Mouse (Mus musculus) left cerebral cortex, postnatal 10 days (tissue): ENCODE results near the gene Kdsr. TPM values are rescaled to one million over a fixed set of nuclear protein-coding genes. Genes with fewer than 3 reads are reported as not detected.

ENCODE experiments used
- DNase-seq, 2 experiments: peaks; one replicate each; pipeline ENCODE4 v3.0.0; 2021 to 2022; ENCODE audit warnings: low spot score in 2 of 2, mixed read lengths in 1 of 2; ENCODE audit errors: extremely low spot score in 1 of 2
- intact Hi-C: fragments of 180-260 bp; cut with DNase I; formaldehyde crosslinking; loops from one replicate; pipeline ENCODE4 v1.15.1; 2025
- total RNA-seq, 2 experiments: library from RNA; stranded (reverse); gene quantifications; 2 replicates each; pipeline ENCODE4 v1.2.3; 2021

Gene Kdsr
- total RNA-seq, result 10 to 100 TPM; 23.2 to 27.0 TPM

DNA sequence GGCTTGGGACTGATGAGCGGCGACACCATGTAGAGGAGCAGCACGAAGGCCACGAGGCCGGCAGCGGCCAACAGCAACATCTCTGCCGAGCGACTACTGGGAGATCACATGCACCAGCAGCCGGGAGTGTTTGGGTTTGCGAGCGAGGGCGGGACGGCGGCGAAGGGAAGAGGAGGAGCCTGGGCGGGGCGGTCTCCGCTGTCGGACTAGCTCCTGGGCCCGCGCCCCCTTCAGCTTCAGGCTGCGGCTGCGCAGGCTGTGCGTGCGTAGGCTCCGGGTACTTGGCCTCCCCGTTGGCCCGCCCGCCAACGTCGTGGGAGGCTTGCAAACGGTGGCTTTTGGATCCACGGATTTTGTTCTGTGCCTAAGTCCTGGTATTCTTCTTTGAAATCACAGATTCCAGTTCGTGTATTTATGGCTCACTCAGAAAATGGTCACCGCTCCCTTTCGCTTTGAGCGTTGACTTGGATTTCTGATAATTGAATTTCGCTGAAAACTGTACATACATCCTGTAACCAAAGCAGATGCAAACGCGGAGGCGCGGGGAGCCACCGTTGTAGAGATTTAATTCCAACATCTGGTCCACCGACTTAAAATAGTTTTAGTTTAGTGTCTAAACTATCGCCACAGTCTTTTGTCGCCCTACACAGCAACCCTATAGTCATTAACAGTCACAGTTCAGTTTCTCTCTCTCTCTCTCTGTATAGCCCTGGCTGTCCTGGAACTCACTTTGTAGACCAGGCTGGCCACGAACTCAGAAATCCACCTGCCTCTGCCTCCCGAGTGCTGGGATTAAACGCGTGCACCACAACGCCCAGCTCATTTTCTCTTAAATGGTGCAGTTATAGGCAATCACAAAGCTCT, at the start of gene Kdsr:
Gene Kdsr (minus strand): TSS at position 156 of the 864 bp plus-strand sequence.
- peak; percentile 96 to 99 for DNase-seq
- intact Hi-C loops, result no loop called here

DNA sequence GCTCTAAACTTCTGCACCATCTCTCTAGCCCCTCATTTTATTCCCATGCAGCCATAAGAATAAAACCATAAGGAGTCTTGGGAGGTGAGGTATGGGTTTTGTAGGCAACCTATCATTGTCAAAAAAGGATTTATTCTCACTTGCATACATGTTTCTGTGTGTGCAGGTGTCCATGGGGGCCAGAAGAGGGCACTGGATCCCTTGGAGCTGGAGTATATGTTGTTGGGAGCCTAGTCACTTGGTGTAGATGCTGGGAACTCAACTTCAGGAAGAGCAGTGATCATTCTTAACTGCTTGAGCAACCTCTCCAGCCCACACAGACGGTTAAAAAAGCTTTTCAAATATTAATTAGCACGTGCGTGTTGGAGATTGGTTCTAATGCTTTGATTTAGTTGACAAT, 40.4 kb upstream of the Kdsr start:
- intact Hi-C loops, result no loop called here
- DNase-seq, result no peak

DNA sequence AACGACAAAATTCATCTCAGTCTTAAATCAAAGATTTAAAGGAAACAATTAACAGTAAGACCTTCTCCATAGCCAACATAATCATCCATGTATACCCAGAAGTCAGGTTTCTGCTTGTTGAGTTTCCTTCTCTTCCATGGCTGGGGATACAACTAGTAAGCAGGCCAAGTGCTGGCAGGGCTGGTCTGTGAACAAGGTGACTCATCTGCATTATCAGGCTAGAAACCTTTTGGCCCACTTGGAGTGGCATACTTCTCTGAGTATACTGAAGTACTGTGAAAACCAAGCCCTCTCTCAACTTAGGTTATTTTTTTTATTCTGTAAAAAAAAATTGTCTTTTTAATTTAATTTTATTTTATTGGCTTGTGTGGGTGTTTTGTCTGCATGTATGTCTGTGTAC, 39.9 kb upstream of the Kdsr start:
- no peak for DNase-seq
- intact Hi-C loops, result no loop called here

DNA sequence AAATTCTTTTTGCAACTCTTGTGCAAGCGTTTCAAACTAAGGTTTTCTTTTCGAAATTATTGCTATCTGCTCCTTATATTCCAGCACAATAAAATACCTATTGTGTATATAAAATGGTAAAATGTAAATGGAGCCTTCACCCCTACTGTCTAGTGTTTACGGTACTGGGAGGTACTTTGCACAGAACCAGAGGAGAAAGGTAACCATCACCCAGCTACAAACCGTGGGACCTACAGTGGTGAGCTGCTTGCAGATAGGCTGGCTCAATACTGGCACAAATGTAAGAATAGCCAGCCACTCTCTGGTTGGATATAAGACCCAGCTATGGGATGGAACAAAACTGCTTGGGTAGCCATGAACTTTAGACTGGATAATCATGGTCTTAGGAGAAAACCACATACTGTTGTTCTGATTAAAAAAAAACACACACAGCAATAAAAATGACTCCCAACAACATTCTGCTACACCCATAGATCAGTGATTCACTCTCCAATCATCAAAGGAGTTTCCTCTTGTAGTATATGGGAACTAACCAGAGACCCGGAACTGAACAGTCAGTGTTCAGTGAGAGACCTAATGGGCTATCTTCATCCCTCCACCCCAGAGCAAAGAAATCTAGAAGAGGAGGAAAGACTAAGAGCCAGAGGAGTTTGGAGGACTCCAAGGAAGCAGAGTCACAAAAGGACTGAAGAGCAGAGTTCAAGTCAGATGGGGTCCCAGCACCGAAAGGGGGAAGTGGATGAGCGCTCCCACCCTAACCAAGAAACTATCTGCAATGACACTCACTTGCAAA, 37.7 kb upstream of the Kdsr start:
- no peak for DNase-seq
- intact Hi-C loops, result no loop called here

DNA sequence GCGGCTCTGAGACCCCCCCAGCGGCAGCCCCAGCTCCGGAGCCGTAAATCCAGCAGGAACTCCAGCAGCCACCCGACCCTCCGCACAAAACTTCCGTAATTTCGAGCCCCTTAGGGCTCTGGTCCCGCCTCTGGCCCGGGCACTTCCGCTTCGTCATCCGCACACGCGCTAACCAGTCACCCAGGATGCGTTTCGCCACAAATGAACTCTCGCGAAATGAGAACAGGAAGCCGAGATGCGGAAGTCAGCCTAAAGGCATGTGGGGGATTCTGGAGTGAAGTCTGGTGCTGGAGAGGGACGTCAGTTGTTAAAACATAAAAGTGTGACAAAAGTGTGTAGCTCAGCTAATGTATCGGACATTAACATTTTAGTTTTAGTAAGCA, 37.0 kb upstream of the Kdsr start, which contains the start of gene Vps4b:
Gene Vps4b (minus strand): TSS at position 187 of the 383 bp plus-strand sequence.
- intact Hi-C loops, result no loop called here

DNA sequence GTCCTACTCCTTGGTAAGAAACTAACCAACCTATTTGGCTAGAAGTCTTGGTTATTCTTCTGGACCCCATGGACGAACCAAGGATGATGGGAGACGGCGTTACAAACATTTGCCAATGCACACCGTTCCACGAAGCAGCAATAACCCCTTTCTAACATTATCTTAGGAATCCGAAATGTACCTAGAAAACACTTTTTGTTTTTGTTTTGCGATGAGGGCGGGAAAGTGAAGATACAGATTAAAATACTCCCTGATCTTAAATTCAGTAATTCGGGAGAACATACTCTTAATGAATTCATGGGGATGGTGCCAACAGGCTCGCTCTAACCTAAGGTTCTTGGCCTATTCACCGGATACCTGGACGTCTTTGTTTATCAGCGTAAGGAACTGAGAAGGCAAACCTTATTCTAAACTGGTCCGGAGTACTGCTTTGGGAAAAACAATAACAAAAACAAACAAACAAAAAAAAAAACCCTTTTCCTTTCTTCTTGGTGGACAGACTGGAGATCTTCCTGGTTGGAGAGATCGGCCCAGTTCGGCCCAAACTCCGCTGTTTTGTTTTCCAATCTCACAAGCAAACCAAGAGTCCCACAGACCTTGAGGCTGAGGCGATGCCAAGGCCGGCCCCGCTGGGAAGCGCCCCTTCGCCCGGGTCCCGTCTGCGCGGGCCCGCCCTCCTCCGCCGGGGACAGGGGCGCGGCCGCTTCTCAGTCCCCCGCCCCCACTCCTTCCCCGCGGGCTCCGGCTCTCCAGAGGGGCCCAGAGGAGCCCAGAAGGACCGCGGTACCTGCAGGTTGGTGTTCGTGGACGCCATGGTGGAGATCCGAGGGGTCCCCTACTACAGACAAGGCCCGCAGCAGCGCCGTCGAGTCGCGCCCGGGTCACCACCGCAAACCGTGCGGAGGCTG, 36.4 kb upstream of the Kdsr start:
- intact Hi-C loops, result no loop called here
- DNase-seq, result peak in 1 of 2 experiments; percentile 75

More for the DNA sequence above, 37.0 kb upstream of the Kdsr start, which contains the start of gene Vps4b:
- peak; percentile 92 to 94 for DNase-seq

DNA sequence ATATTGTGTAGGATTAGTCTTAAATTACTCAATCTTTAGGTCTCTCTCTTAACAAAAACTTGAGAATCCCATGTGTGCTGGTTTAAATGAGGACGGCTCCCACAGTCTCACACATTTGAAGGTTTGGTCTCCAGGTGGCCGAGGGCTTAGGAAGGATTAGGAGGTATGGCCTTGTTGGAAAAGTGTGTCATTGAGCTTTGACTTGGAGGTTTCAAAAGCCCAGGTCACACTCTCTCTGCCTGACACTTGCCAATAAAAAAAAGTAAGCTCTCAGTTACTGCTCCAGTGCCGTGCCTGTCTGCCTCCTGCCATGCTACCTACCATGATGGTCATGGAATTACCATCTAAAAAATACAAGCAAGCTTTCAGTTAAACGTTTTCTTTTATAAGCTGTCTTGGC, 15.4 kb upstream of the Kdsr start:
- intact Hi-C loops, result no loop called here
- DNase-seq, result no peak

DNA sequence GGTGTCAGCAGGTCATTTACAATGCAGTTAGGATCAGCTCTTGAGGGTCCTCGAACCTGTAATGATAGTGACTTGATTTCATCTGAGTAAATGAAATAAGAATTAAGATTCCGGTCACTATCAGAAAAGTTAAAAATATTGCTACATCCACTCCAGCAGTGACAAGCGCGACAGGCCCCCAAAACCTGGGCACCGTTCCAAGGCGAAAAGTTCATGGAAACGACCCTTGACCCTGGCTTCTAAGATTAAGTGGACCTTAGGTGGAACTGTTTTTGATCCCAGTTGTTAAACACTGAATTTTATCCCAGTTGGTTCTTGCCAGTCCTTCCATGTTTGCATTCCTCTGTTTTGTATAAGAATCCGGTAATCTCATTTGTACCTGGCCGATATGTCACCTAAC, 14.6 kb upstream of the Kdsr start:
- DNase-seq, result no peak
- intact Hi-C loops, result no loop called here

DNA sequence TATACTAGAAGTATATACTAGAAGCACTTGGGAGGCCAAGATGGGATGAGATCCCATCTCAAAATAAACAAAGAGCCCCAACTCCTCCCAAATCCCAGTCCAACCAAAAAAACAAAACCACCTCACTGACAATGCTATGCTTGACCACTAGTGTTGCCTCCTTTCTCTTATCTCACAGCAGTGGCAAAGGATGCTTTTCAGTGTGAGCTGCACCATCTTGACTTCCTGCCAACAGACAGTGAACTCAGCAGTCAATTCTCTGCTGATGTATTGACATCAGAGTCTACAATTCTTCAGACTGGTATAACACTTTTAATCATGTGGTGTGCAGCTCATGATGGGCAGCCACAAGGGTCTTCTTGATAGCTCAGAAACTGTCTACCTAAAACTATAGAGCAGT, 9.2 kb upstream of the Kdsr start:
- no peak for DNase-seq
- intact Hi-C loops, result no loop called here

DNA sequence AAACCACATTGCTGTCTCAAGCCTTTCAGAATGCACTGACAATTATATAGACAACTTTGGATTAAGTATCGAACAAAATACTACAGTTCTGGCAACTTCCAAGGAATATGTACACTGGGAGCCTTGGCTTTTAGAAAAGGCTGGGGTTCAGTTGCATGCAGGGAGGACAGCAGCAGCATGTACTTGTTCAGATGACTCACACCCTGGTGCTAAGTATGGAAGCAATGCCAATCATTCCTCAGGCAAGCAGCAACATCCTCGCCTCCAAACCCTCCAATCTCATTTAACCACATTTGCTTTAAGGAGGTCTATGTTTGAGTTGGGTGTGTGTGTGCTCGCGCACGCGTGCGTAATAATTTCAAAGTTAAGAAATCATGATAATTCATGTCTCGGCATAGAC, 6.2 kb upstream of the Kdsr start:
- DNase-seq, result no peak
- intact Hi-C loops, result no loop called here

DNA sequence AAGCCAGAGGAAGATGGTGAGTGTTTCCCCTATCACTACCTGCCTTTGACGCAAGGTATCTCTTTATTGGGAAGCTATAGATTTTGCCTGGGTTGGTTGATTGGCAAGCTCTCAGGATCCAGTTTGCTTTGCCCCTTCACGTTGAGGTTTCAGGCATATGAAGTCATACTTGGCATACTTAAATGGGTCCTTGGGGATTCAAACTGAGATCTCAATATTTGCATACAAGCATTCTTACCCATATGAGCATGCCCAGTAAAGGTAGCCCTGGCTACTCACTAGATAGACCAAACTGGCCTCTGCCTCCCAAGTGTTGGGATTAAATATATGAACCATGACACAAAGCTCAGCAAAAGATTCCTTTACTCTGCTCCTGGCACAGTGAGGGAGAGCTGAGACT, 5.3 kb upstream of the Kdsr start:
- DNase-seq, result no peak
- intact Hi-C loops, result no loop called here

DNA sequence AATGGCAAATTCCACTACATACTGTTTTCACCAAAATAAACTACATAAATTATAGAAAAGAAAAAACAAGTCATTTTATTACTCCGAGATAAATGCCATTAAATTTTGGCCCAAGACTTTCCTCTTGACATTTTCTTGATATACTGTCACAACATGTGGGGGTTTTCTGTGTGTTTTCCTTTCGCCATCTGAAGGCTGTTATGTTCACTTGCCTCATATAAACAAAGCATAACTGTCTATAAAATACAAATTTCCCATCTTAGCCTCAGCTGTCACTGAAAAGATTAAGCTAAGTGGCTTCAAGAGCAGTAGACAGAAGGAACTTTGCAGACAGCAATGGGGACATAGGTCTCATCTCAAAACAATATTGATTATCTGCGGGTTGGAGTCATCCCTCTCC, 4.8 kb upstream of the Kdsr start:
- DNase-seq, result no peak
- intact Hi-C loops, result no loop called here

DNA sequence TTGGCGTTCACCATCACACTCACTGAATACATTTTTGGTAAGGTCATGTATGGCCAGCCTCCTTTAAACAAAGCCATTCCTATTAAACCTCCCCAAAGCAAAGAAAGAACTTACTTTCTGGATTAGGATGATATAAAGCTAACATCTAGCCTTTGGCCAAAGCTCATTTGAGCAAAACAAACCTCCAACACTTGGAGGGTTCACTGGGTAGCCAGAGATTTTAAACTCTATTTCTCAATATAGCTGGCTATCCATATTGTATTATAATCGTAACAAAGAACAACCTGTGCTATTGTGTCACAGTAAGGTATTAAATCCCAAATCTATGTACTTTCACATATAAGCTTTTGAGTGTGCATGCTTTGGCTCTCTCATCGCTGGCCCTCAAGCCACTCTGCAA, 1.2 kb upstream of the Kdsr start:
- no peak for DNase-seq
- intact Hi-C loops, result no loop called here

DNA sequence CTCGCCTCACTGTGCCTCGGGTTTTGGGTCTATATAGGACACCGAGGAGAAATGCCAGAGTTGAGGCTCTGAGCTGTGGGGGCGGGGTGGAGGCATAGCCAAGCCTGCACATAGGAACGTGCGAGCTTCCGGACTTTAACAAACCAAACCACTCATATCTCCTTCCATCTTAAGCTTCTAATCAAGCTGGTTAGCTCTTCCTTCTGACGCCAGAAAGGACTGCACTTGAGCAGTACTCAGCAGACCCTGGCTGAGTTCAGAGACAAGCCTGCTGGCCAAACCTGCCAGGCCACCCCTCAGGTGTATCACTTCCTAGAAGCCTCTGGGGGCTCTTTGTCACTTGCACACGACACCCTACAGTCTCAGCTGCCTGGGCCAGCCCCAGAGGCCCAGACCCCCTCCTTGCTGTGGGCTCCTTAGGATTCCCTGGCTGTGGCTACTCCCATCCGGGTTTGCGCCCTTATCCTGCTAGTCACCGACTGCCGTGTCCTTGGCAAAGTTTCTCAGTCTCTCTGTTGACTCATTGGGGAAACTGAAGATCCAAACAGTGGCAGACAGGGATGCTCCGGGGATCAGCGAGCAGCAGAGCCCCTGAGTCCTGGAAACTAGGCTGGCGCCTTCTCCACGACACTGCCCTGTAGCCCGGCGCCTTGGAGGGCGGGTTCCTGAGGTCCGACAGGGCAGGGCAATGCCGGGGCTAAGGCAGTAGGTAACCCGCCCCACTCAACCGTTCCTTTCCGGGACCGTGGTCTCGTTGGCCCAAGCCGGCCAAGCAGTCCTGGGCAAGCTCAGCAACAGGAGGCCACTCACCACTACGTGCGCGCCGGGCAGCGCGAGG, 574 bp downstream of the Kdsr start:
- peak; percentile 14 to 51 for DNase-seq
- intact Hi-C loops, result no loop called here

DNA sequence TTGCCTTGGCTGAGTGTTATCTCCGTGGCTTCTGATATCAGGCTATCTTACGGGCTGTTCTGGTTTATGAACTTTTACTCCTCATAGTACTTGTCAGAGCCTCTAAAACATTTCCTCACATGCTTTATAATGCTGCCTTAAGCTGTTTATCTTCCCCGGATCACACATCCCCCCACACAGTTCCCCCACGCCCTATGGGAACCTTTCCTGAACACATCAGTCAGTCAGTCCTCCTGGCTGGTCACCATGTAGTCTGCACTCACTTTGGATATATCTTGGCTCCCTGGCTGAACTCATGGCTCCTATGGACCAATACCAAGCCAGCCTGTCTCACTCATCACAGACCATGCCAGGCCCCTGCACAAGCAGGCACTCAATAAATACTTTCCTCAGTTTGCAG, 2.9 kb downstream of the Kdsr start:
- DNase-seq, result no peak
- intact Hi-C loops, result no loop called here

DNA sequence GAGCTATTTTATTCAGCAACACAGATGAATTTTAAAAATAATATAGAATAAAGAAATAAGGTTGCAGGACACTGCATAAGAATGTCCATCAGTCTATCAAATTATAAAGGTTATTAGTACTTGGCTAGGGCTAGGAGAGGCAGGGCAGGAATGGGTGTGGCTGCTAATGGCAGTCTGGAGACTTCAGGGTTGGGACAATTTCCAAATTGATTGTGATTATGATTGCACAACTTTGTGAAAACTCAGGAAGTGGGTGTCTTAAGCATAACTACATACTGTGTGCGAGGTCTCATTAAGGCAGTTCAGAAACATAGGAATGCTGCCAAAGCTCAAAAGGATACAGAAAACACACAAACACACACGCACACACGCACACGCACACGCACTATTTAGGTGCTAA, 7.5 kb downstream of the Kdsr start:
- DNase-seq, result no peak
- intact Hi-C loops, result no loop called here

DNA sequence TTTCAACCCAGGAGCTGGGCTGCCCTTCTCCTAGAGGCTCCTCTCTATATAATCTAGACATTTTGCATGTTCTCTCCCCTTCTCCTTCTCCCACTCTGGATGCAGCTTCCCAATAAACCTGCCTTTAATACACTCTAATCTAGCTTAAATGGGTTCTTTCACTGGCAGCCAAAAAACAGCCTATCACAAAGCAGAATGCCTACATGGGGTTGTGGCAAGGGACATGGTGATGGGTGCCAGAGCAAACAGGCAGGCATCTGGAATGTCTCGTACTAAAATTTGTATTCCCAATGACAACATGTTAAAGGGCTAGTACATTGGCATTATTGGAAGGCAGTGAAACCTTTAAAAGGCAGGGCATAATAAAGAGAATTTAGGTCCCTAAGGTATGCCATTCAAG, 8.9 kb downstream of the Kdsr start:
- DNase-seq, result no peak
- intact Hi-C loops, result no loop called here

DNA sequence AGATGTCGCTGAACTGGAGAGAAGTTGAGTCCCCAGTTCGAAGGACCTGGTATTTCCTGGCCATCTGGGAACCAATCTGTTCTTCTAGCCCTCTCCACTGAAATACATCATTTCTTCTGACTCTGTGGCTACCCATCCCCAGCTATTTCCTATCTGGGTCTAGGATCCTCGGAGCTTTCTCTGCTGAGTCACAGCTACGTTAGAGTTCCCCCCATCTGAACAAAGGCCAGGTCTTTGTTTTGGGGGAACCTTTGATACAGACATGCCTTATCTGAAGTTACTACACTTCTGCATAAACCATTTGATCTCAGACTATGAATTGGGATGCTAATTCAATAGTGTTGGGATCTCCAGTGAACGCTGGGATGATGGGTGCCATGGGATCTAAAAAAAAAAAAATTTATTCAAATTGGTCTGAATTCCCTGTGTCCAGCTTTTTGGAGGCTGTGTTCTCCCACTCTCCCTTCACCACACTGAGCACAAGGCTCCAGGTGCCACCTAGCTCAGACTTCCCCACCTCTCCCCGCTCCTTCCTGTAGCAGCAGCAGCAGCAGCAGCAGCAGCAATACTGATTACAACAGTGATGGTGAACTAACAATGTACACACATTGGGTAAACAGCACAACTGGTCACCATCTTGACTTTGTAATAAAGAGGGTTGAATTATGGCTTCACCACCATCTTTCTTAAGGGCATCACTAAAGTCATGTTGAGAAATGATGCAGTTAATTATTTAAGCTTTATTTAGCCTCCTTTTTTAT, 10.8 kb downstream of the Kdsr start:
- intact Hi-C loops, result no loop called here
- no peak for DNase-seq
